Mouse (Mus musculus) hindbrain, postnatal 0 days (tissue): ENCODE results near the gene Pom121. TPM values are rescaled to one million over a fixed set of nuclear protein-coding genes. Genes with fewer than 3 reads are reported as not detected.
"Not testable (repeated sequence)": the region's sequence is repeated elsewhere in the genome, so short reads cannot be mapped to it uniquely, and the experiment has no call there.

Source experiments
- ATAC-seq: fragments of 200-750 bp; cut with Nextera tagmentation; 2 replicates; pipeline ENCODE4 v1.8.0; 2017; ENCODE audit warnings: mild to moderate bottlenecking, moderate TSS enrichment, moderate library complexity
- DNase-seq: peaks from one replicate; pipeline ENCODE4 v3.0.0-alpha.2; 2015; ENCODE audit warnings: low spot score
- H3K27ac ChIP-seq: fragments of 300-500 bp; sonication (generic); 2 replicates; pipeline ENCODE4 v1.5.1; 2014; ENCODE audit warnings: mild to moderate bottlenecking
- H3K27me3 ChIP-seq: fragments of 300-500 bp; sonication (generic); 2 replicates; pipeline ENCODE4 v1.6.1; 2014; ENCODE audit warnings: low read length, mixed read lengths; ENCODE audit not compliant: insufficient read depth
- H3K36me3 ChIP-seq: fragments of 300-500 bp; sonication (generic); 2 replicates; pipeline ENCODE4 v1.6.1; 2014; ENCODE audit warnings: low read length, mixed read lengths; ENCODE audit not compliant: insufficient read depth
- H3K4me1 ChIP-seq: fragments of 300-500 bp; sonication (generic); 2 replicates; pipeline ENCODE4 v1.6.1; 2014; ENCODE audit warnings: antibody characterized with exemption, low read length, mixed read lengths; ENCODE audit not compliant: insufficient read depth
- H3K4me2 ChIP-seq: fragments of 300-500 bp; sonication (generic); 2 replicates; pipeline ENCODE4 v1.6.1; 2014; ENCODE audit warnings: low read depth, mild to moderate bottlenecking, low read length, moderate library complexity, mixed read lengths
- H3K4me3 ChIP-seq: fragments of 300-500 bp; sonication (generic); 2 replicates; pipeline ENCODE4 v1.5.1; 2014; ENCODE audit warnings: low read length
- H3K9ac ChIP-seq: fragments of 300-500 bp; sonication (generic); replicated peaks from 2 replicates; pipeline ENCODE4 v1.6.1; 2014; ENCODE audit warnings: mild to moderate bottlenecking, low read length, moderate library complexity, mixed read lengths
- H3K9me3 ChIP-seq: fragments of 300-500 bp; sonication (generic); 2 replicates; pipeline ENCODE4 v1.6.1; 2016; ENCODE audit warnings: low read length, mixed read lengths
- CTCF ChIP-seq: IDR thresholded peaks from 2 replicates; pipeline ENCODE4 v1.5.1; 2016; ENCODE audit warnings: antibody characterized with exemption, control low read depth, low read depth
- whole genome bisulfite sequencing: fragments of 180-500 bp; shearing (Covaris S2); extraction: QIAGEN DNeasy Blood & Tissue Kit; methylation state at CpG from one replicate; pipeline ENCODE4 v1.1.7; 2014; 5-methylcytosine and 5-hydroxymethylcytosine counted together
- polyA plus RNA-seq: library from polyadenylated mRNA; unstranded; fragments of >200 nt; fragmentation: Nextera tagmentation; extraction: Ambion mirVana; gene quantifications from 2 replicates; pipeline ENCODE4 v1.2.1, GENCODE M21; 2015
- total RNA-seq: library from RNA; depleted of rRNA; stranded (reverse); fragments of >200 nt; gene quantifications from 2 replicates; pipeline ENCODE4 v1.2.3, GENCODE M21; 2014

The Pom121 gene
- total and polyA plus RNA-seq, 2 experiments from 2014 or later = 7.5 to 11.2 TPM

DNA sequence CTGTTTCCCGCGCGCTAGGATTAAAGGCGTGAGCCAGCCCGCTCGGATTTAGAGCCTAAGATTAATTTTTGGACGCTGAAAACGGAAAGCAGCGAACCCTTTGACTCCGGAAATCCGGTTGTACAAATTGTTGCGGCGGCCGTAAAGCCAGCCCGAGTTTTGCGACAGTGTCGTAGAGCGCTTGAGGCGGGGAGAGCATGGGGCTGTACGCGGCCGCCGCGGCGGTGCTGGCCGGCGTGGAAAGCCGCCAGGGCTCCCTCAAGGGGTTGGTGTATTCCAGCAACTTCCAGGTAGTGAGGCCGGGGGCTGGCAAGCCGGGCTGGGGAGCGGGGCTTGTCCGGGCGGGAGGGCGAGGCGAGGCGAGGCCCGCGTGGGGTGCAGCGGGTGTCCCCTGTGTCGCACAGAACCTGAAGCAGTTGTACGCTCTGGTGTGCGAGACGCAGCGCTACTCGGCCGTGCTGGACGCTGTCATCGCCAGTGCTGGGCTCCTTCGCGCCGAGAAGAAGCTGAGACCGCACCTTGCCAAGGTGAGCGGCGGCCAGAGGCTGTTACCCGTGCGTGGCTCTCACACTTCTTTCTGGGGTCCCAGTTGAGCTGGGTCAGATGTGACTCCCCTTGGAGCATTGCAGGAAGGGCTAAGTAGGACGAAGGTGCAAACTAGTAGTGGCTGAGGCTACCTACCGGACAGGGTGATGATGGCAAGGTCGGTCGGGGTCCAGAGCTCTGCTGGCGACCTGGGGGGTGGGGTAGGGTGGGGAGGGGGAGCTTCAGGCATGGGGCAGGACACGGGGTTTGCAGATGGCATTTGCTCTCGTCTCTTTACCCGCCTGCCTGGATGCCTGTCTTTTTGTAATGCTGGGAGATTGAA, 24.3 kb downstream of the Pom121 start, which contains the start of gene Nsun5:
Gene Nsun5 (plus strand): TSS at position 167 of the 868 bp plus-strand sequence.
- Histone ChIP-seq H3K4me1 (peaks cover 6% of the 10 kb centered on the region; the same call in 1 of the 2 replicates), H3K36me3 (peaks cover 26% of the 10 kb centered on the region), H3K27ac (peak within 1 kb of the TSS; percentile 68), H3K4me2 (peak within 1 kb of the TSS; percentile 93), H3K9ac (peak within 1 kb of the TSS; percentile 84), H3K9me3 (no peaks in the 10 kb centered on the region), H3K4me3 (peak within 1 kb of the TSS; percentile 88), H3K27me3 (no peaks in the 10 kb centered on the region)
- no peak for TF ChIP-seq CTCF
- peak; percentile 82 for ATAC-seq
- under 1% methylated on average over 63 of the region's 64 CpGs for WGBS
- peak; percentile 99 for DNase-seq

DNA sequence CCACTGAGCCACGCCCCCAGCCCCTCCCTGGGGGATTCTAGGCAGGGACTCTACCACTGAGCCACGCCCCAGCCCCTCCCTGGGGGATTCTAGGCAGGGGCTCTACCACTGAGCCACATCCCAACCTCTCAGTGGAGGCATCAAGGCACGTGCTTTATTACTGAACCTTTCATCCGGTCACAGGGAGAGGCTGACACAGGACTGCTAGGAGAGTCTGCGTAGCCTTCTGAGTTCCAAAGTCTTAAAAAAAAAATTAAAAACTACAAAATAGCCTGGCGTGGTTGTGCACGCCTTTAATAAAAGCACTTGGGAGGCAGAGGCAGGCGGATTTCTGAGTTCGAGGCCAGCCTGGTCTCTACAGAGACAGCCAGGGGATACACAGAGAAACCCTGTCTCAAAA, 25.1 kb downstream of the Pom121 start:
- 60% methylated on average over 9 of the region's 9 CpGs for WGBS
- Histone ChIP-seq H3K9ac (peak overlapping the region; percentile 84), H3K4me2 (peak overlapping the region; percentile 93), H3K4me3 (peak overlapping the region; percentile 88), H3K36me3 (peaks cover 17% of the 10 kb centered on the region; the same call in 1 of the 2 replicates), H3K27ac (peak overlapping the region; percentile 68; the same call in 1 of the 2 replicates)
- ATAC-seq, H3K27me3 ChIP-seq, H3K4me1 ChIP-seq, DNase-seq, H3K9me3 ChIP-seq: not testable (repeated sequence)

DNA sequence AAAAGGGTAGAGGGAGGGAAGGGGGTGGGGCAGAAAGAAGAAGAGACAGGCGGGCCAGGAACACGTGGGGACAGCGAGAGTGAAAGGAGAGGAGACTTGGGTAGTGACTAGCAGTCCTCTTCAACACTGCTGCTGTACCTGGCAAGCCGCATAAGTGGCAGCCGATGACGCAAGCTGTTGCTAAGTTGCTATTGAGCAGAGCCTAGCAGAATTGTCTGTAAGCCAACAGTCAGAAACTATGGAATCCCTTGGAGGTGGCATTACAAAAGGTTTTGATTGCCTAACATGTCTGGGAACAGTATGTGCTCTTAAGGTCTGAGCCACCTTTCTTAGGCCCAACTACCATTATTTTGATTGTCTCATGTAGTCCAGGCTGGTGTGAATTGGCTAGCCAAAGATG, 26.0 kb downstream of the Pom121 start:
- DNase-seq (no peak), ATAC-seq (no peak)
- no peak overlapping the region for H3K27ac ChIP-seq
- no peak for TF ChIP-seq CTCF
- WGBS = 79% methylated on average over 6 of the region's 6 CpGs
- H3K4me2 ChIP-seq = no peak overlapping the region
- no peaks in the 10 kb centered on the region for H3K27me3 ChIP-seq
- H3K36me3 ChIP-seq = peaks cover 9% of the 10 kb centered on the region; the same call in 1 of the 2 replicates
- no peak overlapping the region for H3K9ac ChIP-seq
- peaks cover 6% of the 10 kb centered on the region; the same call in 1 of the 2 replicates for H3K4me1 ChIP-seq
- no peaks in the 10 kb centered on the region for H3K9me3 ChIP-seq
- H3K4me3 ChIP-seq = no peak overlapping the region

DNA sequence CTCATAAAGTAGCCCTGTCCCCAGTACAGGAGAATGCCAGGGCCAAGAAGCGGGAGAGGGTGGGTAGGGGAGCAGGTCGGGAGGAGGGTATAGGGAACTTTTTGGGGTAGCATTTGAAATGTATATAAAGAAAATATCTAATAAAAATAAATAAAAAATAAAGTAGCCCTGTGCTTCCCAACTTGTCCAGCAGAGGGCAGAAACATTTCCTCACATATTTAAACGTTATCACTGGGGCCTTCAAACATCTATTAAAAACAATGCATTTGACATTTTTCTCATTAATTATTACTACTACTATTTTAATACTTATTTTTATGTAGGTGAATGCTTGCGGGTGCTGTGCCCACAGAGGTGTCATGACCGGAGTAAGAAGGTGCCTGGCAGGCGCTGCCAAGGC, 26.5 kb downstream of the Pom121 start:
- Histone ChIP-seq H3K9ac (no peak overlapping the region), H3K4me2 (no peak overlapping the region), H3K9me3 (no peaks in the 10 kb centered on the region), H3K36me3 (peaks cover 6% of the 10 kb centered on the region; the same call in 1 of the 2 replicates), H3K27me3 (no peaks in the 10 kb centered on the region), H3K27ac (no peak overlapping the region), H3K4me1 (peaks cover 6% of the 10 kb centered on the region; the same call in 1 of the 2 replicates), H3K4me3 (no peak overlapping the region)
- DNase-seq (no peak), ATAC-seq (no peak)
- WGBS = 60% methylated on average over 6 of the region's 6 CpGs
- peak; percentile 66 for TF ChIP-seq CTCF

DNA sequence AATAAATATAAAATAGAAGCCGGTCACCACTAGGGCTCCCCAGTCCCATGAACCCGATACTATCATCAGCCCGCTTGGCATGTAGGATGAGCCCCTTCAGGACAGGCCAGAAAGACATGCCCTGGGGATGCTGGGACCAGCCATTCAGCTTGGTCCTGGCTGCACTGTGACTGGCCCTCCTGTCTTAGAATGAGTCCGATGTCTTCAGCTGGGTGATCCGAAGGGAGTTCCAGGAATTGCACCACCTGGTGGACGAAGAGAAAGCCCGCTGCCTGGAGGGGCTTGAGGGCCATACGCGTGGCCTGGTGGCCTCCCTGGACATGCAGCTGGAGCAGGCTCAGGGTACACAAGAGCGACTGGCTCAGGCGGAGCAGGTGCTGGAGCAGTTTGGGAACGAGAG, 30.8 kb downstream of the Pom121 start:
- ATAC-seq = no peak
- TF ChIP-seq CTCF = peak; percentile 78
- WGBS = 28% methylated on average over 12 of the region's 12 CpGs
- no peaks in the 10 kb centered on the region for H3K27me3 ChIP-seq
- DNase-seq = peak; percentile 65
- no peak overlapping the region for H3K4me3 ChIP-seq
- H3K36me3 ChIP-seq = no peaks in the 10 kb centered on the region
- H3K9ac ChIP-seq = no peak overlapping the region
- H3K27ac ChIP-seq = no peak overlapping the region
- H3K9me3 ChIP-seq = no peaks in the 10 kb centered on the region
- H3K4me1 ChIP-seq = no peaks in the 10 kb centered on the region
- H3K4me2 ChIP-seq = no peak overlapping the region

DNA sequence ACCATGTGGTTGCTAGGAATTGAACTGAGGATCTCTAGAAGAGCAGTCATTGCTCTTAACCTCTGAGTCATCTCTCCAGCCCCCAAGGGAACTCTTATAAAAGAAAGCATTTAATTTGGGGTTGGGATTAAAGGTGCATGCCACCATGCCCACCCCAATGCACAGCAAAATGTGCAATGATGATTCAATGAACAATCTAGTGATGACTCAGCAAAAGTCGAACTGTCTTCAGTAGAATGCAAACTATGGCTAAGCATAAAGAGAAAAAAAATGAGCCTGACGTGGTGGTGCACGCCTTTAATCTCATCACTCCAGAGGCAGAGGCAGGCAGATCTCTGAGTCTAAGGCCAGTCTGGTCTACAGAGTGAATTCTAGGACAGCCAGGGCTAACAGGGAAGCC, 31.8 kb downstream of the Pom121 start:
- H3K9ac ChIP-seq = no peak overlapping the region
- no peak overlapping the region for H3K4me3 ChIP-seq
- no peak overlapping the region for H3K4me2 ChIP-seq
- ATAC-seq (no peak), DNase-seq (no peak)
- 87% methylated on average over 3 of the region's 3 CpGs for WGBS
- H3K9me3 ChIP-seq = no peaks in the 10 kb centered on the region
- H3K36me3 ChIP-seq = no peaks in the 10 kb centered on the region
- TF ChIP-seq CTCF = no peak
- H3K27ac ChIP-seq = no peak overlapping the region
- H3K27me3 ChIP-seq = no peaks in the 10 kb centered on the region
- H3K4me1 ChIP-seq = no peaks in the 10 kb centered on the region

DNA sequence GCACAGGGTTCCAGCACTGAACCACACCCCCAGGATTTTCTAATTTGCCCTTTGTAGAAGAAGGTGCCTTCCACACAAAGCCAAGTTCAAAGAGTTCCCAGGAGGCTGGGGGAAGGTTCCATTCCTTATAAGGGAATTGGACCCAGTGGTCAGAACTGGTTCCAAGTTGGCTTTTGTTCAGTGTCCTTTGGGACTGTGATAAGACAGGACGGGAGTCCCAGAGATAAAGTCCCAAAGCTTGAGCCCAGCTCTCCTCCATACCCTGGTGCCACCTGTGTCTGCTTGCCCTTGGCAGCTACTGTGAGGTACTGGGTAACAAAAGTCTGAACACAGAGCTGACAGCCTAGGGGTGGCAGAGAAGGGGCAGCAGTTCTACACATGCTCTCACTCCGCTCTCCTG, 34.6 kb downstream of the Pom121 start:
- no peak for DNase-seq
- no peak overlapping the region for H3K4me3 ChIP-seq
- no peaks in the 10 kb centered on the region for H3K36me3 ChIP-seq
- no peaks in the 10 kb centered on the region for H3K9me3 ChIP-seq
- no peak overlapping the region for H3K9ac ChIP-seq
- no peak for ATAC-seq
- 81% methylated on average over 2 of the region's 2 CpGs for WGBS
- no peak overlapping the region for H3K4me2 ChIP-seq
- H3K27ac ChIP-seq = no peak overlapping the region
- no peak for TF ChIP-seq CTCF
- no peaks in the 10 kb centered on the region for H3K27me3 ChIP-seq
- no peaks in the 10 kb centered on the region for H3K4me1 ChIP-seq
